Mouse (Mus musculus) inflammation-experienced regulatory T-cells, adult 6 months (primary cell): ENCODE results near the gene Selenom. TPM values are rescaled to one million over a fixed set of nuclear protein-coding genes. Genes with fewer than 3 reads are reported as not detected.

ENCODE experiments used
- ATAC-seq: one replicate; pipeline ENCODE4 v1.8.0; 2017
- polyA plus RNA-seq, 3 experiments: library from polyadenylated mRNA; unstranded; fragments of 100-300 nt; shearing (Covaris generic); gene quantifications; one replicate each; pipeline ENCODE4 v1.2.1; 2017

Selenom gene
- polyA plus RNA-seq, 3 experiments from 2014 or later: 5.6 to 20.7 (median 8.1) TPM

GRCm38 (mm10) chr11:3515216-3515615 is 732 bp downstream of the Selenom start:
- ATAC-seq: no peak

- ATAC-seq: no peak
Observed at GRCm38 (mm10) chr11:3515637-3516036, 1.2 kb downstream of the Selenom start.

GRCm38 (mm10) chr11:3516121-3516520 is 1.6 kb downstream of the Selenom start:
- no peak for ATAC-seq

DNA sequence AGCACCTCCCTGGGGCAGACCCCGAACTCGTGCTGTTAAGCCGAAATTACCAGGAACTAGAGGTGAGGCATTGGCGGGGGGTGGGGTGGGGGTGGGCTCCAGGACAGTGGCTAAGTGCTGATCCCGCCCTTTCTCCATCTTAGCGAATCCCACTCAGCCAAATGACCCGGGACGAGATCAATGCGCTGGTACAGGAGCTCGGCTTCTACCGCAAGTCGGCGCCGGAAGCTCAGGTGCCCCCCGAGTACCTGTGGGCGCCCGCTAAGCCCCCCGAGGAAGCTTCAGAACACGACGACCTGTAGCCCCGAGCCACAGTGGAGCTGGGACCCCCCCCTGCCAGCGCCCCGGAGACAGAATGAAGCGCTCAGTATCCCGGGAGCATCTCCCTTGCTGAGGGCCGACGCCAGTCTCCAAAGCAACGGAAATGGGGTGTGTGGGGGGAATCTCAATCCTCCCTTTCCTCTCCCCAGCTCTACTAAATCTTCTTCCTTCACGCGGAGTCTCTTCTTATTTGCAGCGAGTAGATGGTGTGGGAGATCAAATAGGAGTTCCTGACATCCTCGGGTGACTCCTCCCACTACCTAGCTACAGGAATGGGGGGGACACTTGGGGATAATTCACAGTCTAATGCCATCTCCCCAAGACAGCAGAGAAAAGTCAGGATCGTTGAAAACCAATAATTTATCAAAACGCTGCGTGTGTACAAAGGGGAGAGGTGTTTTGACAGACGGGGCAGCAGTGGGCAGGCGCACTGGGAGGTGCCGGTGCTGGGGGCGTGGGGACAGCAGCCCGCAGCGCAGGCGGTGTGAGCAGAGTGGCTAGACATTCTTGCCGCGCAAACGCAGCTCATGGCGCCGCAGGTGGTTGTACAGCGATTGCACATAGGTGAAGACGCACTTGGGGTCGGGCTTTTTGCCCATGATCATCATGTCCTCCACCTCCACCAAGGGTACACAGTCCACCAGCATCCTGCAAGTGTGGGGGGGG is 2.7 kb downstream of the Selenom start:
- ATAC-seq: peak; percentile 53

DNA sequence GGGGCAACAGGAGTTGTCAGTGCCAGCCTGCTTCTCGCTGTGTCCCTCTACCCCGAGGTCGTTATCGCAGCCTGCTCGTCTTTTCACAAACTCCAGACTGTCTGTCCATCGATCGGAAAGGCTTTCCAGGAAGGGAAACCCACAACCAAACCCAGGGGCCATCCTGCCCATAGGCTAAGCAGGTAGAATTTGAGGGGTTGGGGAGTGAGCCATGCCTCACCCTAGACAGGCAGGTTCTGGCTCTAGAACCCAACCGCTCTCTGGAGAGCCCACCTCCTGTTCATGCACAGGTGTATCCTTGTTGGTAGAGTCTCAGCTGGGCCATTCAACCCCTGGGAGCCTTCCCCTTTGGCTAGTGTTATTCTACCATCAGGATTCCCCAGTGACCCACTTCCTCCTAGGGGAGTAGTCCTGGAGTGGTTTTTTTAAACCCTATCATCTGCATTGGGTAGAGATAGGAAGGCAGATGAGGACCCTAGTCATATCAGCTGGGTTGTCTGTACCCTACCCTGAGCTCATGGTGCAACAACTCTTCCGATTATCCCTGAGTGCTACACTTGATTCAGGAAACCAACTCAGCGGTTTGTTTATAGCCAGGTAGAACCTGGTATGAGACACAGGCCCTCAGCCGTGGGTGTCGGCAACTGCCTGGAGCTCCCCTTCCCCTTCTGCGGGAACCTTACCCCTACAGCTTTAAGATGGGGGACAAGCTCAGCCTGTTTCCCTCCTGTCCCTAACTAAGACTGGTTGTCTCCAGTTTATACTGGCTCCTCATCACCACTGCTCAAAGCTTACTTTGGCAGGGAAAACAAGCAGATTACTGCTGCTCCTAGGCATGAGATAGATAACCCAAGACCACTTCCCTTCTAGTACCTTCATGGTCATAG is 3.6 kb downstream of the Selenom start:
- ATAC-seq: no peak

- ATAC-seq: no peak
Observed at GRCm38 (mm10) chr11:3519051-3519726, 4.7 kb downstream of the Selenom start.

DNA sequence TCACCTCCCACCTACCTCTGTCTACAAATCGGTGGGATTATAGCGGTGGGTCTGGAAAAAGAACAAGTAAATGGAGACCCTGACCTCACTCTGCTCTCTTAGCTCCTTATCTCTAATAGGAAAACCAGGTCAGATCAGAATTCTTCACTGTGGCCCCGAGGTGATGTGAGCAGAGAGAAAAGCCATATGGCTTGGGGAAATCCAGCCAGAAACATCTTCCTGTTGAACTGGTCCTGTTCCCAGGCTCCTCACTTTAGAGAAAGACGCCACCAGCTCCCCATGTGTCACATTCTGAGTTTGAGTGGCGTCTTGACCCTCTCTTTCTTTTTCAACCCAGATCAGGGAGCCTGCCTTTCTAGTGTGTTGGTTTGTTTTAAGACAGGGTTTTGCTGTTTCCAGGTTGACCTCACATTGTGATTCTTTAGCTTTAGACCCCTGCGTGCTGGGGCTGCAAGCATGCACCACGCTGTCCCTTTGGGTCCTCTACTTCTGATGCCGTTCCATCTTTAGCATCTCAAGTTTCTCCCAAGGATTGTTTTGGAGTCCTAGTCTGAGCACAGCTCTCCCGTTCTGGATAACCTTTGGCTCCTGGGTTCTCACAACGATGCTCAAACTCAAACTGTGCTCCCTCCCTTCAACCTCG is 5.4 kb downstream of the Selenom start:
- ATAC-seq: no peak

- ATAC-seq: no peak
Observed at GRCm38 (mm10) chr11:3520919-3521318, 6.4 kb downstream of the Selenom start.

DNA sequence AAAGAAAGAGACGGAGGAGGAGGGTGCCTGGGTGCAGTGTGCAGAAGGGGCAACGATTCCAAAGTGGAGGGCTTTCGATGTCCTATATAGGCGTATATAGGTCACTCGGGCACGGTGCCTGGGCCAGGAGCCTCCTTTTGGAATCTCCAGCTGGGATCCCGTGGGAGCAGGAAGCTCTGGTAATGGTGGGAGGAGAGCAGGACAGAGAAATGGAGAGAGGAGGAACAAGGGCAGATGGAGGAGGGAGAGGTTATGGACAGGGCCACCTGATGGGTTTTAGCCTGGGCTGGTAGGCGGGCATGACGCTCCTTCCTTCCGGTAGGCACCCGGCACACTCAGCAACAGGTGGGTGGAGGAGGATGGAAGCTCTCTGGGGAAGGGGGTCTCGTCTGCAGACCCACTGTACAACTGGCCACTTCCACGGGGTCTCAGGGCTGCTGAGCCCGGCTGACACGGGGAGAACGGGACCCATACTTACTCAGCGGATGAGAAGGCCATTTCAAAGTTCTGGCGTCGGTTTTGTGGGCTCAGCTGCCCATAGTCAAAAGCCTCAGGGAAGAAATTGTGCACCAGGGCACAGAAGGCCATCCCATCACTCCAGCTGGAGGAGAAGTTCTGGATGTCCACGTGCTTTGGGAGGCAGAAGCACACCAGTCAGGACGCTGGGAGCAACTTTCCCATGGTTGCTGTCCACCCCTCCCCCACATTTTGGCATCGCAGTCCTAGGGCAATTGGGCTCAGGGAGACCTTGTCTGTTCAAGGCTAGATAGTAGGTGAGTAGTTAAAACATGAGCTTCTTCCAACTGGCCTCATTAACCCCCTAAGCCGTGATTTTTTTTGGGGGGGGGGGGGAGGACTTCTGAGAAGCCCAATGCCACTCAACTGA is 7.1 kb downstream of the Selenom start:
- ATAC-seq: no peak

DNA sequence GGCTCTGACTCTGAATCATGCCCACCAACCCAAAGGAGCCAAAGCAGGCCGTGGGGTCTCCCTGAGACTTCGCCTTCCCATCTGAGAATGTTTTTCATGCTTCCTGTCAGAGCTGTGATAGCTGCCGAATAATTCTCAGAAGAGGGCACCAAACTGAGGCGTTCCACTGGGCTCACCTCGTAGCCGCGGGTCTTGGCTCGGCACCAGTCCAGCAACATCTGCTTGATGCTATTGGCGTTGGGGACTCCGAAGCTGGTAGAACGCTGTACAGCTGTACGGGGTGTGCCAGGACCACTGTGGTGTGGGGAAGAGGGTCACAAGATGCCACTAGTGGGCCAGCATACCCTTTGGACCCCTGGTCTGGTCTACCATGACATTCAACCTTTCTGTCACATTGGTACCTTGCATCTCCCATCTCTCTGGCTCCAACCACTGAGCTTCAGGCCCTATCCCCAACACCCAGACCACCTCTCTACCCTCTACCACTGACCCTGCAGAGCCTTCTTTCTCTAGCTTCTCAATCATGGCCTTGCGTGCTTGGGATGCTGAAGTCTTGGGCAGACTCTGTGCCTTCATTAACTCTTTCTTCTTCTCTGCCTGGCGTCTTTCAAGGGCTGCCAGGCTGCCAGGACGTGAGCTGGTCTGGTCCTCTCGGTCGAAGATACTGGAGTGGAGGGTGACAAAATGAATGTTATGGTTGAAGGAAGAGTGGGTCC is 8.0 kb downstream of the Selenom start:
- ATAC-seq: no peak

GRCm38 (mm10) chr11:3523840-3524582 is 9.5 kb downstream of the Selenom start:
- no peak for ATAC-seq

DNA sequence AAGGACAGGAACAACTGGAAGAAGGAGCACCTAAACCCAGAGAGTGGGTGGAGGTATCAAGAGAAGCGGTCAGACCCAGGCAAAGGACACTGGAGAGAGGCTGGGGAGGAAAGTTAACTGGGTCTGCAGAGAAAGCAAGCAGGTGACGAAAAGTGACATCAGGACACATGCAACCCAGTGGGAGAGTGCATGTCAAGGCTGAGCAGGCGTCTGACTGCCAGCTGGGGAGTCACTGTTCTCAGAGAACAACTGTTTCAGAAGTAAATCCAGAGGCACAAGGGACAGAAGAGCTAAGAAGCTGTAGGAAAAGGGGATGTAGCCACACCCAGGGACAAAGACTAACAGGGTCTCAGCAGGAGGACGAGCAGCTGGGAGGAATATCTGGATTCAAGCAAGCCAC is 11.1 kb downstream of the Selenom start:
- no peak for ATAC-seq

GRCm38 (mm10) chr11:3526207-3526606 is 11.7 kb downstream of the Selenom start:
- no peak for ATAC-seq

DNA sequence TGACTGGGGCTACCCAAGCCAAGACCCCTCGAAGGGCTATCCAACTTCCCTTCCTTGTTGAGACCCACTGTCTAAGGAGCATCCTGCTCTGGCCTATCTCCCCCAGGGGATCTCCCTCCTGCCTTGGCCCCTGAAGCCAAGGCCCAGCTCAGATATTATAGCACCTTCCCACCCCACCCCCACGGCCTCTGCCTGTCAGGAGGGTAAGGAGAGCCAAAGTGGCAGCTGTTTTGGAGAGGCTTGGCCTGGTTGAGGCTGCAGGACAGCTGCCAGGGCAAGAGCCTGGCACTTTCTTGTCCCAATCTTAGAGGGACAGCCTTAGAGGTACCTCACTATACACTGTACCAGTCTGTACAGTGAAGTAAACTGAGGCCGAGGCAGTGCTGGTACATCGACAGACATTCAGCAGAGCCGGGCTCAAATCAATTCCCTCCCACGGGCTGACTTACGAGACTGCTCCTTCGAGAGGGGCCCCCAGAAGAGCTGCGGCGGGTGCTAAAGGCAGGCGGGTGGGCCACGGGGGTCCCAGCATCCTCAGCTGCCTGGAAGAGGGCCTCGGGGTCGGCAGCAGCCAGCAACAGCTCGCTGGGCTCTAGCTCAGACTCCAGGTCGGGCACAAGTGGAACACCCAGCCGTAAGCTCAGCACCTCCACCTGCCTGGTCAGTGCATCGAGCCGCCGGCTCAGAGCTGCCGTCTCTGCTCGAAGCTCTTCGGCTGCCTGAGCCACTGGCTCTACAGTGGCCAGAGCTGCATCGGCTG is 12.7 kb downstream of the Selenom start:
- ATAC-seq: no peak

- no peak for ATAC-seq
Observed at GRCm38 (mm10) chr11:3527766-3528165, 13.3 kb downstream of the Selenom start.

GRCm38 (mm10) chr11:3528208-3528607 is 13.7 kb downstream of the Selenom start:
- ATAC-seq: no peak

DNA sequence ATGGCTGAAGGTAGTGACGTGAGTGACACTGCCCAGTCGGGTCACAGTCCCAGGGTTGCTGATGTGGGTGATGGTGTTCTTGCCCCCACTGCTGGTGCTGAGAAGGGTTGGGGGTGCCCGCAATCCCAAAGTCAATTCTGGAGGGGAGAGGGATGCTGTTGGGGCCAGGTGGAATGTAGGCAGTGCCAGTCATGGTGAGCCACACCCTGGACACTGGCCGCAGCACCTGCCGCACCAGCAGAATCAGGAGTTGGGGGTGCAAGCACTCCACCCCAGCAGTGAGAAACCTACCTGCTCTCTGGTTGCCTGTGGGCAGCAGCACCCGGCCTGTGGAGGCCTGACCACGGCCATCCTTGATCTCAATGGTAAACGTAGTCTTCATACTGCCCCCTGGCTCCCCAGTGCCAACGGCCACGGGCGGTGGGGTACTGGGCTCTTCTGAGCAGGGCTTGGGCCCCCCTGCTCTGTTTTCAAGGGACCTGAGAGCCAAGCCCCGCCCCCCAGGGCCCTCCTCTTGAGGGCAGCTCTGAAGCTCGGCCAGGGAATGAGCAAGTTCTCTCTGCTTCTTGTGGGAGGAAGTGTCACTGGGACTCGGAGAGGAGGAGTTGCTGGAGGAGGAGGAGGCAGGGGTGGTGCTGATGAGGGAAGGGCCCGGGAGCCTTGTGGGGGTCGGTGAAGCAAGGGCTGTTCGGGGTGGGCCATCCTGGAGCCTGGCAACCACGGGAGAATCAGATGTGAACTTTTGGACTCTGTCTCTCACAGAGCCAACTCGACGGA is 15.2 kb downstream of the Selenom start:
- ATAC-seq: no peak

DNA sequence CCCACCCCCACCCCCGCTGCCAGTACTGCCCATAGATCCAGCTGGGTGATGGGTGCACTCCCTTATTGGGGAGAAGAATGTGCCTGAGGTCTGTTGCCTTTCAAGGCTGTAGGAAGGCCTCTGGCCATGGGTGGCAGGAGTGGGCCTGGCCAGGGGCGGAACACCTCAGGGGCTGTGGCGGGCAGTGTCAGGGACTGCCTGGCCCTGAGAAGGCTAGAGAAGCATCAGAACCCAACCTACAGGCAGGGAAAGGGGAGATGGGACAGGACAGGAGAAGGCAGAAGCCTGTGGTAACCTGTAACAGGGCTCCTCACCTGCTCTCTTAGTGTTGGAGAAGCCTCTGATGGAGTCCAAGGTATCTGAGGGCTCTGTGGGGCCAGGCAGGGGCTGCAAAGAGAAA is 16.2 kb downstream of the Selenom start:
- ATAC-seq: no peak
